Mouse (Mus musculus) CH12F3 (cell line): Measurements from ENCODE around the gene Ifnlr1.
"Not testable (repeated sequence)": the region's sequence is repeated elsewhere in the genome, so short reads cannot be mapped to it uniquely, and the experiment has no call there.

ENCODE experiments used
- in situ Hi-C: fragments of 300-500 bp; cut with MboI; formaldehyde crosslinking; loops from 2 replicates; pipeline ENCODE4 v1.14.3; 2020; ENCODE audit warnings: low sequenced_read_pairs

Gene Ifnlr1

DNA sequence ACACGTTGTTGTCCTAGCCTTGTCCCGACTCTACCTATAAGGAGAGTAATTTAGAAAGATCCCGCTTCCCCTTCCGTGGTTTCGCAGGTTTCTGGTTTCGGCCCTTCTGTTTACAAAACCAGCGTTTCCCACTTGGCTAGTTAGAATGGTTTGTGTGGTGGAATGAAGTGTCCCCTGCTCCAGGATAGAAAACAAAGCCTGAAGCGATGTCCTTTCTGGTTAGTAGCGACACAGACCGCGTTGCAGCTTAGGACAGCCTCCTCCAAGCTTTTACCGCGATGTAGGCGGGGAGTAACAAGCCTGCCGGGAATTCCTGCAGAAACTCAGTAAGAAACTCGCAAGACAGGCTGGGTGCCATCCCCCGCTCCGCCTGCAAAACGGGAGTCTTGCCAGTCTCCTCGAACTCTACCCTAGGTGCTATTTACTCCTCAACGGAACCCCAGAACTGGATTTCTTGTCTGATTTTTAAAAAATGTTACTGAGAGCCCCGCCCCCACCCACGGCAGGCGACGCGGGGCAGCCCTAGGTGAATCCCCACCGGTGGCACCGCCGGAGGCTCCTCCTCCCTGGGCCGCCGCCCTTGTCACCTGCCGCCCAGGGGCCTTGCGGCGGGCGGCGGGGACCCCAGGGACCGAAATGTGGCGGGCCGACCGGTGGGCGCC is at the start of gene Ifnlr1:
TSS of gene Ifnlr1 (plus strand) at position 382 of the 662 bp plus-strand sequence.
- in situ Hi-C loops: no loop called here

DNA sequence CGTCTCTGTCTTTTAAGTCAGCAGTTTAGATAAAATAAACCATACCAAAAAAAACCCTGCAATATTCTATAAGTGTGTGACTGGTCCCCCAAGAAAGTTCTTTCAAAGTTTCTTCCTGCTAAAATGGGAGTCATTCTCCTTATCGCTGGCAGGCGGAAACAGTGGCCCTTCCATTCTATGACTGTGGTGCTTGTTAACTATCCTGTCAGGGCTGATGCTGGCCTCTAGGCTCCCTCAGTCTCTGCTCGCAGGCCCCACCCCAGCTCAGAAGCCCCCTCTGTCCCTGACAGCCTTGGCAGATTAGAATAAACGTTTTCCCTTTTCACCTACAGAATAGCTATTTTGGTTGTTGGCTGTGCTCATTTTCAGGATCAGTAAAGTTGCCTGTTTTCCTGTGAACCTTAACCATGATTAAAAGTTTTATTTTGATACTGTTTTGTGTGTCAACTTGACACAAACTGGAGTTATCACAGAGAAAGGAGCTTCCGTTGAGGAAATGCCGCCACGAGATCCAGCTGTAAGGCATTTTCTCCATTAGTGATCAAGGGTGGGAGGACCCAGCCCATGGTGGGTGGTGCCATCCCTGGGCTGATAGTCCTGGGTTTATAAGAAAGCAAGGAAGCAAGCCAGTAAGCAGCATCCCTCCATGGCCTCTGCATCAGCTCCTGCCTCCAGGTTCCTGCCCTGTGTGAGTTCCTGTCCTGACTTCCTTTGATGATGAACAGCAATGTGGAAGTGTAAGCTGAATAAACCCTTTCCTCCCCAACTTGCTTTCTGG is 44.6 kb upstream of the Ifnlr1 start:
- in situ Hi-C loops: not testable (repeated sequence)

DNA sequence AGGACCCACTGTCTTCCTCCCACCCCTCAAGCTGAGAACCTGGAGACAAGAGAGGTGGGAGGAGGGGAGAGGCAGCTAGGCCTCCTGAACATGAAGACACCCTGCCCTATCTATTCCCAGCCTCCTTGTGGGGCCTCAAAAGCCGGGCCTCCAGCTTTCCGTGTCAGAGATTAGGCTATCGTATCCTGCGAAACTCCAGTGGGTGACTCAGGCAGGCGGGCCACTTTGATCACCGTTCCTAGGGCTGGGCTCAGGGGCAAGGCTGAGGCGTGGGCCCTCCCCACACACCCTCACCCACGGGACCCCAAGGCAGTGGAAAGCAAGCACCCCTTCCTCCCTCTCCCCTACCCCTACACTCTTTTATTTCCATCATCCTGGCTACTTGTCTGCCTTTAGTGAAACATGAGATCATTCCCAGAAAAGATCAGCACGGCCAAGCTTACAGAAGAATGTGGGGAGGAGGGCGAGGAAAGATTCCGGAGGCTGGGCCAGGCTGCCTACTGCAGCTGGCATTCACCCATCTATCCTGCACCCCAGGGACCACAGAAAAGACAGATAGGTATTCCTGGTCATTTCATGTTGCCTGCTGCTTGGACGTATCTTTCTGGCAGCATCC is 41.0 kb upstream of the Ifnlr1 start:
- in situ Hi-C loops: no loop called here

DNA sequence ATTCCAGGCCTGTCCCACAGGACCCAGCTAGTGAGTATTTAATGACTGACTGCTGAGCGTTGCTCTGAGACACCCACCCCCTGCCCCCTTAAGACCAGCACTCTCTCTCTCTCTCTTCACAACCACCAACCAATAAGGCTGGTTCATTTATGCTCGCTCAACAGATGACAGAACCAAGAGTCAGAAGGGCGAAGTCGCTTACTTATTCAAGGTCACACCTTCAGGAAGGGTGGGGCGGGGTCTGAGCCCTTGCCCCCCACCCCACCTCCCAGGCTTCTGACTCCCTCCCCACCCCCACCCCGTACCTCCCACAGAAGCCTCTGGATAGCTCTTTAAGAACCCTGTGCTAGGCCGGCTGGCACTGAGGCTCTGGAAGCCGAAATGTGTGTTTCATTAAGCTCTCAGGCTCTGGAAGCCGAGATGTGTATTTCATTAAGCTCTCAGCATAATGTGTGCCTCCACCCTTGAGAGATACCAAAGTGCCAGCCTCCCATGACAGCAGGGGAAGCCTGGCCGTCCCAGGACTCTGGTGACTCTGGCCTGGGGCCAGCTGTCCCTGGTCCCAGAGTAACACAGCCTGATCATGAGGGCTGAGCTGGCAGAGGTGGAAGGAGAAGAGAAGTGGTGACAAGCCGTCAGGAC is 33.0 kb upstream of the Ifnlr1 start:
- in situ Hi-C loops: no loop called here

DNA sequence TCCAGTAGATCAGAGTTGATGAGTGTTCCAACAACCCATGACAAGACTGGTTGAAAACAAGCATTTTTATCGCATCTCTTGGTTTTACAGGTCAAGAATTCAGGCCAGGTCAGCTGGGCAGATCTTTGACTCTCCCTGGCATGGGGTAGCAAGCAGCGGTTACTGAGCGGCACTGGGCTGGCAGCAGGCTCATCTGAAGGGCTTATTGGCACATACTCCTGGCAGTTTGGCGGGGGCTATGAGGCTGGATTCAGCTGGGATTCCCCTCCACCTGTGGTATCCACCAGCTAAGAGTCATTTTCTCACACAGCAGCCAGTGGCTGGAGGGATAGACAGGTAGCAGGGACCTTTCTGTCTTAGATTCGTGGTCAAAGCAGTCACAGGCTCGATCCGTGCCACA is 32.1 kb upstream of the Ifnlr1 start:
- in situ Hi-C loops: no loop called here

DNA sequence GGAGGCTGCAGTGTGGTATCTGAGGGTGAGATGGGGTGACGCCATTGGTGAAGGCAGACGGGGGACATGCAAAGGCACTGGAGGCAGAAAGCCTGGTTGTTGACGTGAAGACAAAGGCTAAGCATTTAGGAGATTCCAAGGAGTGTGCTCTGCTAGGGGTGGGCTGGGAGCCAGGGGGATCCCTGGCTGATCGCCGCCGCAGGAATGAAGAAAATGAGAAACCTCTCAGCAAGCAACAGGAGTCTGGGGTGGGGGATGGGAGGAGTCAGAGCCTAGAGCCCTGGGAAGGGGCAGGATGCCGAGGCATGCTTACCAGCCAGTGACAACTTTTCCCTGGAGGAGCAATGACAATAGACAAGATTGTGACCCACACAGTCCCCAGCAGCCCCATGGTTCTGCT is 30.6 kb upstream of the Ifnlr1 start:
- in situ Hi-C loops: no loop called here

DNA sequence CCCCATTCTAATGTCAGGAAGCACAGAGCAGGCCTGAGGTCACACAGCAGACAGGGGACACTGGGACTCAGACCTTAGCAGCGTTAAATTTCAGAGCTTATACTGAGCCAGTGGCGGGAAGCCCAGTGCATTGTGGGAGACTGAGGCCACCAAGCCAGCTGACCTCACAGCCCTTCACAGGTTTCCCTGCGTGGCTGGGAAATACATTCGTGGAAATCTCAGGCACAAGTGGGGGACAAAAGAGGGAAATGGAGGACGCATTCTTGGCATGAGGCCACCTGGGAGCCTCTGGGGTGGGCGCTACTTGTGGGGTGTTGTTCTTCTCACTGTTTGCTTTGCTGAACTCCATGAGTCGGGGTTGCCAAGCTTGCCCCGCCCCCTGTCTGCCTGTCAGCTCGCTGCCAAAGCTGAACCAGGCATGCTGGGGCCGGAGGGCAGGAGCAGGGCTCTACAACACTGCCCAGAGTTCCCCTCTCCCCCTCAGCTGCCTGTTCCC is 29.9 kb upstream of the Ifnlr1 start:
- in situ Hi-C loops: no loop called here

DNA sequence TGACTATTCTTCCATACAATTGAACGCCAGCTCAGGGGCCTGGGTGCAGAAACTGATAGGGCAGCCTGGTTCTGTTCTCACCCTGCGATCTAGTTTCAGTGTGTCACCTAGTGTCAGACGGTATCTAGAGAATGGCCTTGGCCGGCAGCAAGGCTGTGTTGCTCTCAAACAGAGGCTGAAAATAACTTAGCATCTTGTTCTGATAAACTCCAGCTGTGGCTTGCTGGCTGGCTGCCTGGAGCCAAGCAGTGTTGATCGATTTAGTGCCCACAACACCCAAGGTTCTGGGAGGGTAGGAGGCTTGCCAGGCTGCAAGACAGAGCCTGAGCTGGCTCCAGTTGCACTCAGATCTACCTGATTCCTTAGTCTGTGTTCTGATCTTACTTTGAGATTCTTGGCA is 27.6 kb upstream of the Ifnlr1 start:
- in situ Hi-C loops: no loop called here

DNA sequence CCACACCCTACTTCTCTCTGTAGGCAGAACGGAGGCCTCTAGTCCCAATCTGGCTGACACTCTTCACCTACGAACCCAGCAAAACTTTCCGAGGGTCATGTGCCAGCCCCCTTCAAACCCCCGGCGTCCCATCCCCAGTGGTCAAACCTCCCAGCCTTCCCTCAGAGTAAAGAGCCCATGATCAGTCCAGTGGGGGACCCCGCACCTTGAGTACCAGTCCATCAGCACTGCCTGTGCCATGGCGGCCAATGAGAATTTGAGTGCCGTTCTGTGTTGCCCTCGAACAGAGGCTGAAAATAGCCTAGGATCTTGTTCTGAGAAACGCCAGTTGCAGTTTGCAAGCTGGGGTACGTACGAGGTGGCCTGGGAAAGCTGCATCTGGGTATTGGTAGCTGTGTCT is 27.2 kb upstream of the Ifnlr1 start:
- in situ Hi-C loops: no loop called here

DNA sequence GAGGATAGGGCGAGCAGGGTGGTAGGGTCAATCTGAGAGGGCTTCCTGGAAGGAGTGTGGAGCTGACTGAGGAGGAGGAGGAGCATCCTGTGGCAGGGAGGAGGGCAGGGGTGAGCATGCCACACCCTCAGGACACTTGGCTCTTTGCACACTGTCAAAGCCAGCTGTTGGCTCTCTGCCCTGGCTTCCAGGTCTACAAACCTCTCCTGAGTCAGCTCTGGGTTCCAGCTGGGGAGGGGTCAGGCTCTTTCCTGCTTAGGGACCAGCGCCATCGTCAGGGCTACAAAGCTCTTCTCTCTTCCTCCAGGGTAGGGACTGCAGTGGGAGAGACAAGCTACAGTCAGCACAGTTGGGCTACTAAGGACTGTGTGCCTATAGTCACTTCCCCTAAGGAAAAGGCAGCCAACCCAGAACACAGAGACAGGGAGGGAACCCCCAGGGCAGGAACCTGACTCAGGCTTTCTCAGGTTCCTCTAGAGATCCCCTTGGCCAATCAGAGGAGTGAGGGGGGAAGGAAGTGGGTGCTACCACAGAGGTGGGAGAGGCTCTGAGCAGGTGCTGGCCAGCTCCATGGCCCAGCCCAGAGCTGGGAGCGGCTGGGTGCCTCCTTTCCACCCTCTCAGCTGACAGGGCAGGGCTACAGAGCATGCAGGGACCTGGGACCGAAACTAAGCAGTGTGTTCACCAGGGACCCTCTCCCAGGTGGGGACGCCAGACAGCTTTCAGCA is 24.8 kb upstream of the Ifnlr1 start:
- in situ Hi-C loops: no loop called here

DNA sequence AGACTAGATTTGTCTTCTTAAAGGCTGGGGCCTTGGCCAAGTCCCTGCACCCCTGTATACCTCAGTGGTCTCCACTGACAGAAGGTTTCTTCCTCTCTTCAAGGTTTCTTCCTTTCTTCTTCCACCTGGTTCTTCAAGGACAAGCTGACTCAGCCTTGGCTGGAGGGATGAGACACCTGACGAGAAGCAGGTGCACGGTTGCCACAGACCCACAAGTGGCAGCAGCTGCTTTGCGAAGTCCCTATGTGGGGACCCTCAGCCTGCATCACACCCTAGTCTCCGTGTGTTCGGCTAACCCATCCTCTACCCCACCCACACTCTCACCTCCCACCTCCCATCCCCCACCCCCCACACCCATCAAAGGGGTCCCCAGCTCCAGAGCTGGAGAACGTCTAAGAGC is 24.1 kb upstream of the Ifnlr1 start:
- in situ Hi-C loops: no loop called here

DNA sequence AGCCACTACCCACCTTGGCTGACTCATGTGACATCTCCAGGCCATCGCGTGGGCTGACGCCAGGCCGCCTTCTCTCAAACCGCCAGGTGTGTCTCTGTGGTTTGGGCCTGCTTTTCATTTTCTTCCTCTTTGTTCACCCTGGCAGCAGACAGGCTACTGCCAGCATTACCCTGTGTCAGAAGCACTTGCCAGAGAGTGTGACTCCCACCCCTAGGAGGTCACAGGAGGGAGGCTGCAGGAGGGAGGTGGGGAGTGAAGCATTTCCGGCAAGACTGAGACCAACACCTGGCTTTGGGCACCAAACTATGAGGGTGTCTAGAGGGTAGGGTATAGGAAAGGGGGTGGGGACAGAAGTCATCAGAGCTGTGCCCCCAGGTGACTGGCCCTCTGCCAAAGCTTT is 21.4 kb upstream of the Ifnlr1 start:
- in situ Hi-C loops: loop anchor here (5.0 kb wide), 1 partner anchor 147 kb away; no protein-coding TSS in a partner anchor

DNA sequence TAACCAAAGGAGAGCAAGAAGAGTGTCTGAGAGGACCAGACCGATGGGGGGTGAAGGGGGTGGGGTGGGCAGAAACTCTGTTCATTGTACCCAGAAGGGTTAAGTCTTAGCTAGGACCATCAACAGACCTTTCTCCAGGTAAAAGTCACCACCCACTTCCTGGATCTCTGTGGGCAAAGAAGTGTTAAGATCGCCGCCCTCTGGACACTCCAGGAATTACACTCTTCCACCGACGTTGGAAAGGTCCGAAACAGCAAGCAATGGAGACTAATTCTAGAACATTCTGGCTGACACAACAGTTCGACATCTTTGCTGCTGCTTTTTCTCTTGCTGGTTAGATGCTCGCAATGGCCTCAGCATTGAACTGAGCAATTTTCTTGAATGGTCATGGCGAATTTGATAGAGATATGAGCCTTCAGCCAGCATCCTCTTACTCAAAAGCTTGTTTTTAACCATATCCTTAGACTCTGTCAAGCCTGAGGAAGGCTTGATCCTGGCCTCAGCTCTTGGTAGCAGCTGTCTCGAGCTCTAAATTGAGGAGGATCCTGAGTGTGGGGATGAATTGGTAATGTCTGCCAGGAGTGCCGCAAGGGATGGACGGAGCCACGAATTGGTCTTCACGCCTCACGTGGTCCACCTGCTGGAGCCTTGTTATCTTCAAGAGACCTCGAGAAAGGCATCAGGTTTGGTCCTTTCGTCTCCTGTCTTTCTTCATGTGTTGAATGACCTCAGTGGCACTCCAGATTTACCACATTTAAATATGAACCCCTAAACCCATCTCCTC is 19.7 kb upstream of the Ifnlr1 start:
- in situ Hi-C loops: loop anchor here (5.0 kb wide), 1 partner anchor 149 kb away; no protein-coding TSS in a partner anchor

DNA sequence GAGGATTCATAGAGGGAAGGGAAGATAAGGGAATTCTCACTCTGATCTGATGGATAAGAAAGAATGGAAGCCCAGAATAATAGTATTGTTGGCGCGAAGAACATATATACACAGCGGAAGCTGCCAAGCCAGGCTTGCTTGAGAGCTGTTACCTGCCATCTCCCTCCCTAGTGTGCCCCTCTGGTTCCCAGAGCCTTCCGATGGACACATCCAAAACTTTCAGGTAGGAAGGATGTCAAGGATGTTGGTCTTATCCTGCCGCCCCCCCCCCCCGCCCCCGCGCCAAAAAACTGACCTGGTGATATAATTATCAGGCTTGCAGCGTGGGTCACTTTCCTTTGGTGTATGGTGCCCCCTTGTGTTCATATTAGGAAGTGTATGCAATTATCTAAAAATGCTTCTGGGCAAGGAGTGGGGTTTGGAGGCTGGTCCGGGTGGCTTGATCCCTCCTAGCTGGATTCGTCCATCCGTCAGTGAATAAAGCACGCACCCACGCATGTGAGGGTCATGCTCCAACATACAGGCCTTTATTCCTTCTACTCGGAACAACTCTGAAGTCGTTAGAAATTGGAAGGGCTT is 18.7 kb upstream of the Ifnlr1 start:
- in situ Hi-C loops: loop anchor here (5.0 kb wide), 1 partner anchor 150 kb away; no protein-coding TSS in a partner anchor

DNA sequence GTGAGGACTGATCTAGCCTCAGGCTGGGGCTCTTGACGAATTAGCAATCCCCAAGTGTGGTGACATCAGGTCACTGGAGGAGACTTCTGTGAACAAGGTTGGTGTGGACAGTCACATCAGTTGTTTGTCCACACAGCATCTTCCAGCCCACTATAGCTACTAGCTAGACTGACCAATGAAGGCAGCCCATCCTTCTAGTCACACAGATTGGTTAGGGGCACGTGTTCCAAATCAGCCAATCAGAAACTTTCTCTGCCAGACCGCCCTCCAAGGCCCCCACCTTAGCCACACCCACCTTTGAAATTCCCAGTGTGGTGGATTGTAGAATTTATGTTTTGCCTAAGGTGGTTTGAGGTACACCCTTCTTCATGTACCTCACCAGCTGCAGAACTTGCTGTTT is 12.6 kb upstream of the Ifnlr1 start:
- in situ Hi-C loops: no loop called here

DNA sequence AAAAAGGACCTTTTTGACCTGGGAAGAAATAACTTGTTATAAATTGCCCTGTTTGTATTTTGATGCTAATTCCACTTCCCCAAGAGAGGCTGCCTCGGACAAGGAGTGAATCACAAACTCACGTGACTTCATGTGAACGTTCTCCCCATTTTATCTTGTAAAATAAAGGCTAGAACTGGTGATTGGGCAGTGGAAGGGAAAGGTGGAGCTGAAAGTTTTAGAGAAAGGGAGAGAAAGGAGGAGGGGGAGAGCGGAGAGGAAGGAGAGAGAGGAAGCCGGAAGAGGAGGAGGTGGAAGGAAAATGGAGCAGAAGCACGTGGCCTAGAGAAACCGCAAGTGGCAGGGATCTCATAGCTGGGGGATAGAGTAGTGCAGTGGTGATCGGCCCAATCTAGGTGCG is 11.1 kb upstream of the Ifnlr1 start:
- in situ Hi-C loops: no loop called here

DNA sequence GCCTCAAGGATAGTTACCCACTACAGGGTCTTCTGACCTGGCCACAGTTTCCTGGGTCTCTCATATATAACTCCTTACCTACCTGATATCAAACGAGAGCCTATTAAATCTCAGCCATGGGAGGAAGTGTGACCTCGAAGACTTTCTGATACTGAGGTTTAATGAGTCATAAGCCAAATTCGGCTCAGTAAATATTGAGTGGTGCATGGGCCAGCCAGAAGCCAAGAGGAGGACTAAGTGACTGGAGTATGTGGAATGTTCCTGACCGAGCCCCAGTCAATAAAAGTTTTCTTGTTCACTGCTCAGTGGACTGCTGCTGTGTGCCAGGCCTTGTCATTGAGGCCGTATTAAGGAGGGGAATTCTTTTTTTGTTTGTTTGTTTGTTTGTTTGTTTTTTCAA is 9.6 kb upstream of the Ifnlr1 start:
- in situ Hi-C loops: no loop called here

DNA sequence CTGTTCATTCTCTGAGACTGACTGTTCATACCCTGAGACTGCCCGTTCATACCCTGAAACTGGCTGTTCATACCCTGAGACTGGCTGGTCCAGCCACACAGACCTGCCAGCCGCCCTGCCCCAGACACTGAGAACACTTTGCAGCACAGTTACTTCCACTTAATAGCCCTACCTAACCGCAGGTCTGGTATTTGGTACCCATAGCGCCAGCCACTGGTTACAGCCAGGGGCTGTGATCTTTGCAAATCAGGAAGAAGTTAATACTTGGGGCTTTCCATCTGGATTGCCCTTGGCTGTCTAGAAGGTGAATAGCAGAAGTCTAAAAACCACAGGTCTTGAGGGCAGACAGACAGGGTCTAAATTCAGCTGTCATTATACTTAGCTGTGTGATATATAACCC is 6.8 kb upstream of the Ifnlr1 start:
- in situ Hi-C loops: no loop called here

DNA sequence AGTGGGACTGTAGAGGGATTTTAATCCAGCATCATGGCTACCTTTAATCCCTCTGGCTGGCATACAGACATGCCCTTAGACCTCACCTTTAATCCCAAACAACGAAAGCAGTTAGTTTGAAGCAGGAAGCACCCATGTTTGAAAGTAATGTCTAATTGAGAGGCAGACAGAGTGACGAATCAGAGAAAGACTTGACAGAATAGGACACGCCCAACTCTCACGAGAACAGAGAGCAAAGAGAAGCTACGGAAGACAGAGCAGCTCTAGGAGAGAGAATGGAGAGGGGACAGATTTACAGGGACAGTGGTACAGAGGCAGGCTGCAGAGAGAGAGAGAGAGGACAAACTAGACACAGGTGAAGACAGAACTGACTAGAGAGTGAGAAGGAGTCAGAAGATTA is 4.3 kb upstream of the Ifnlr1 start:
- in situ Hi-C loops: no loop called here

DNA sequence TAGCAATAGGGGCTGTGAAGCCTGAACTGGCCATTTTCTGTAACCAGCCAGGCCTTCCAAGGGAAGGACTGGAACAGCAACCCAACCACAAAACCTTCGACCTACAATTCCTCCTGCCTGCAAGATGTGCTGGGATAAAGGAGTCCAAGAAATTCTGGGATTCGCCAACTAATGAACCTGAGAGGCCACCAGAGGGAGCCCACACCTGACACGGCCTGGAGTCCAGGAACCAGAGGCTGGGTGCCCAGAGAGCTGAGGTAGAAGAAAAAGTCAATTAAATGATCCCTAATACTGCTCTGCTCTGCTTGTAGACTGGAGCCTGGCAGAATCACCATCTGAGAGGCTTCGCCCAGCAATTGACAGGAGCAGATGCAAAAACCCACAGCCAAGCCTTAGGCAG is 2.5 kb upstream of the Ifnlr1 start:
- in situ Hi-C loops: no loop called here
